Mouse (Mus musculus): ENCODE measurements around the gene Mcf2l. TPM values are rescaled to one million over a fixed set of nuclear protein-coding genes. Genes with fewer than 3 reads are reported as not detected.

Gene Mcf2l
- polyA plus RNA-seq, 1 experiment from 2014 or later = 142 TPM

GRCm38 (mm10) chr8:13010313-13010712, 136.7 kb downstream of the Mcf2l start:
- H3K4me2 ChIP-seq (ENCODE audit: low read length) = no peak overlapping the region
- H3K4me1 ChIP-seq (ENCODE audit: control insufficient read depth, insufficient read depth, low read depth, low read length) = no peaks in the 10 kb centered on the region
- no peaks in the 10 kb centered on the region for H3K27me3 ChIP-seq (replicated peaks; ENCODE audit: control insufficient read depth, insufficient read depth, low read length)
- no peak for ATAC-seq
- WGBS = 64% methylated on average over 4 of the region's 4 CpGs
- no peaks in the 10 kb centered on the region for H3K9me3 ChIP-seq (ENCODE audit: control insufficient read depth, low read length)
- no peak overlapping the region for H3K27ac ChIP-seq (ENCODE audit: low read depth, low read length)
- H3K4me3 ChIP-seq (ENCODE audit: low read length) = no peak overlapping the region
- peaks cover 77% of the 10 kb centered on the region for H3K36me3 ChIP-seq (ENCODE audit: control insufficient read depth, insufficient read depth, low read length)
- no peak overlapping the region for H3K9ac ChIP-seq (ENCODE audit: low read depth, low read length)

DNA sequence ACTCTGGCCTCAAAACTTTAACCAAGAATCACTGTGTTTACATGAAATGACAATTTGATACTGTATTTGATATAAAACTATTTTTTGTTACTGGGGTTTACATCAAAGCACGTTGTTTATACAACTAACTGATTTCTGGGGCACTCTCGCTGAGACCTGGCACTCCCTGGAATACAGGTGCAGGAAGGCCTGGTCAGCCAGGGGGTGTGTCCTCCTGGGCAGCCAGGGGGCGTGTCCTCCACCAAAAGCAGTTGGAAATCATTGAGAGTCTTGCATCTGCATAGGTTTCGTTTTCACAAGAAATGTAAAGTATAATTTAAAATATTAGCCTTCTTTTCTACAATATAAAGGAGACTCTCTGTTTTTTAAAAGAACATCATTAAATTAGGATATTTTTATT, 146.0 kb downstream of the Mcf2l start:
- no peaks in the 10 kb centered on the region for H3K4me1 ChIP-seq (ENCODE audit: control insufficient read depth, insufficient read depth, low read depth, low read length)
- H3K9me3 ChIP-seq (ENCODE audit: control insufficient read depth, low read length) = no peaks in the 10 kb centered on the region
- peaks cover 45% of the 10 kb centered on the region for H3K36me3 ChIP-seq (ENCODE audit: control insufficient read depth, insufficient read depth, low read length)
- H3K4me2 ChIP-seq (ENCODE audit: low read length) = no peak overlapping the region
- no peak overlapping the region for H3K4me3 ChIP-seq (ENCODE audit: low read length)
- H3K9ac ChIP-seq (ENCODE audit: low read depth, low read length) = no peak overlapping the region
- ATAC-seq = no peak
- no peaks in the 10 kb centered on the region for H3K27me3 ChIP-seq (replicated peaks; ENCODE audit: control insufficient read depth, insufficient read depth, low read length)
- no peak overlapping the region for H3K27ac ChIP-seq (ENCODE audit: low read depth, low read length)
- WGBS = 70% methylated on average over 4 of the region's 4 CpGs

DNA sequence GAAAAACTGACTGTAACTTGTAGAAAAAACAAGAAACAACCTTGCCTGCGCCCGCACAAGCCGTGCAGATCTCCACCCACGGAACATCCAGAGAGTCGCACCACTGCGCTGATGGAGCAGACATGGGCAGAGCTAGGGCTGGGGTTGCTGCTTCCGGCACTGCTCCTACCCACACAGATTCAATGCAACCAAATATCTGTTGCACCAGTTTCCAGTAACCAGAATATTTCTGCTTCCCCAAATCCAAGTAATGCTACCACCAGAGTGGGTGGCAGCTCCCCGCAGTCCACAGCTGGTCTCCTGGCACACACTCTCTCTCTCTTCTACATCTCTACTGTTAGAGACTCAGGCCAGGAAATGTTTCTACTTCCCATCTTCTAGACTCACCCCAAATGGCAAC, 148.2 kb downstream of the Mcf2l start:
- Histone ChIP-seq H3K27ac (ENCODE audit: low read depth, low read length) (no peak overlapping the region), H3K36me3 (ENCODE audit: control insufficient read depth, insufficient read depth, low read length) (peaks cover 31% of the 10 kb centered on the region), H3K4me2 (ENCODE audit: low read length) (no peak overlapping the region), H3K4me1 (ENCODE audit: control insufficient read depth, insufficient read depth, low read depth, low read length) (no peaks in the 10 kb centered on the region), H3K27me3 (replicated peaks; ENCODE audit: control insufficient read depth, insufficient read depth, low read length) (no peaks in the 10 kb centered on the region), H3K4me3 (ENCODE audit: low read length) (no peak overlapping the region), H3K9me3 (ENCODE audit: control insufficient read depth, low read length) (no peaks in the 10 kb centered on the region), H3K9ac (ENCODE audit: low read depth, low read length) (no peak overlapping the region)
- 92% methylated on average over 8 of the region's 8 CpGs for WGBS
- no peak for ATAC-seq

DNA sequence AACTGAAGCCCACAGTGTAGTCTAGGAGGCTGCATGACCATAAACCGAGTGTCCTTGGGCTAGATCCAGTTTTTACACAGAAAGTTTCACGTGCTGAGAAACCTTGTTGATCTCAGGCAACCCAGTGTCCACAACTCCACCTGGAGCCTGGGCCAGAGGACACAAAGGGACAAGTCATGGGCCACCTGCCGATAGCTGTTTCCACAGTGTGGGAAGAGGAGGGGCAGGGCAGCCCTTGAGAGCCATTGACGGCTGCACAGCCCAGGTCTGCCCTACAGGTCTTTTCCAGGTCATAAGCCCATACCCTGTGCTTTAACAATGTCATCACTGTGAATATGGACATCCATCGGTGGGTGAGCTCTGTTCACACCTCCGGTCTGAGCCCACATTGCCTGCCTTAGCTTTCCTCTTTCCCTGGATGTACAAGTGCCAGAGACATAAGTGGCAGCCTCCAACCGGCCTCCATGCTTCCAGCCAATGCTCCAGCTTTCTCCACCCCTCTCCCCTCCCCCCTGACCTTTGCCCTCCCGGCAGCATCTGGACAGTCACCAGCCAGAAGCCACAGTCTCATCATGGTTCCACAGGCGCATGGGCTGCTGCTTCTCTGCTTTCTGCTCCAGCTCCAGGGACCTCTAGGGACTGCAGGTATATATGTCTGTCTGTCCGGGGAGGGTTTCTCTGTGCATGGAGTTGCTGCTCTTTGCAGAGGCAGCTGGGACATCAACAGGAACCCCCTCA, 152.1 kb downstream of the Mcf2l start, which contains the start of gene F7:
Gene F7, plus strand, starts transcription at position 548 of the 738 bp plus-strand sequence.
- H3K27ac ChIP-seq (ENCODE audit: low read depth, low read length) = no peak within 1 kb of the TSS
- no peaks in the 10 kb centered on the region for H3K4me1 ChIP-seq (ENCODE audit: control insufficient read depth, insufficient read depth, low read depth, low read length)
- no peak within 1 kb of the TSS for H3K4me2 ChIP-seq (ENCODE audit: low read length)
- no peak within 1 kb of the TSS for H3K4me3 ChIP-seq (ENCODE audit: low read length)
- peaks cover 4% of the 10 kb centered on the region; the same call in 1 of the 2 replicates for H3K36me3 ChIP-seq (ENCODE audit: control insufficient read depth, insufficient read depth, low read length)
- no peaks in the 10 kb centered on the region for H3K27me3 ChIP-seq (replicated peaks; ENCODE audit: control insufficient read depth, insufficient read depth, low read length)
- H3K9ac ChIP-seq (ENCODE audit: low read depth, low read length) = no peak within 1 kb of the TSS
- WGBS = 70% methylated on average over 10 of the region's 10 CpGs
- ATAC-seq = peak; percentile 38; the same call in 1 of the 2 replicates
- no peaks in the 10 kb centered on the region for H3K9me3 ChIP-seq (ENCODE audit: control insufficient read depth, low read length)

DNA sequence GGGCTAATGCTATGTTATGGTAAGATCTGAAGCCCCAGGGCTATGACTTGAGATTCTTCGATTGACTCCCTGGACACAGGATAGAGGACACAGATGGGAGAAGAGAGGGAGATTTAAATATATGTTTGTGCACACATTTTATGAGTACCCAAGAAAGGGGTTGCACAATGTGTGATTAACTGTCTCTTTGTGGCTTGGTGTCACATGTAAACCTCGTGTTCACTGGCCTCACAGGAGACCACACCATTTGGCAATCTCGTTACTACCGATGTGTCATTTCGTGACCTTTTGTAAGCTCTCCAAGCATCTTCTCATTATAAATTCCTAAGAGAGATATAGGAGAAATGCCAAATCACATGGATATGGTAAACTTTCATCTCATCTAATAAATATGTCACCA, 154.0 kb downstream of the Mcf2l start:
- Histone ChIP-seq H3K4me2 (ENCODE audit: low read length) (no peak overlapping the region), H3K36me3 (ENCODE audit: control insufficient read depth, insufficient read depth, low read length) (no peaks in the 10 kb centered on the region), H3K9ac (ENCODE audit: low read depth, low read length) (no peak overlapping the region), H3K4me3 (ENCODE audit: low read length) (no peak overlapping the region), H3K27ac (ENCODE audit: low read depth, low read length) (no peak overlapping the region), H3K9me3 (ENCODE audit: control insufficient read depth, low read length) (no peaks in the 10 kb centered on the region), H3K27me3 (replicated peaks; ENCODE audit: control insufficient read depth, insufficient read depth, low read length) (no peaks in the 10 kb centered on the region), H3K4me1 (ENCODE audit: control insufficient read depth, insufficient read depth, low read depth, low read length) (no peaks in the 10 kb centered on the region)
- no peak for ATAC-seq
- WGBS = 87% methylated on average over 5 of the region's 5 CpGs

GRCm38 (mm10) chr8:13028482-13028881, 154.9 kb downstream of the Mcf2l start:
- Histone ChIP-seq H3K9me3 (ENCODE audit: control insufficient read depth, low read length) (no peaks in the 10 kb centered on the region), H3K36me3 (ENCODE audit: control insufficient read depth, insufficient read depth, low read length) (no peaks in the 10 kb centered on the region), H3K4me2 (ENCODE audit: low read length) (no peak overlapping the region), H3K4me3 (ENCODE audit: low read length) (no peak overlapping the region), H3K9ac (ENCODE audit: low read depth, low read length) (no peak overlapping the region), H3K27me3 (replicated peaks; ENCODE audit: control insufficient read depth, insufficient read depth, low read length) (no peaks in the 10 kb centered on the region), H3K4me1 (ENCODE audit: control insufficient read depth, insufficient read depth, low read depth, low read length) (no peaks in the 10 kb centered on the region), H3K27ac (ENCODE audit: low read depth, low read length) (no peak overlapping the region)
- 70% methylated on average over 5 of the region's 5 CpGs for WGBS
- ATAC-seq = no peak

DNA sequence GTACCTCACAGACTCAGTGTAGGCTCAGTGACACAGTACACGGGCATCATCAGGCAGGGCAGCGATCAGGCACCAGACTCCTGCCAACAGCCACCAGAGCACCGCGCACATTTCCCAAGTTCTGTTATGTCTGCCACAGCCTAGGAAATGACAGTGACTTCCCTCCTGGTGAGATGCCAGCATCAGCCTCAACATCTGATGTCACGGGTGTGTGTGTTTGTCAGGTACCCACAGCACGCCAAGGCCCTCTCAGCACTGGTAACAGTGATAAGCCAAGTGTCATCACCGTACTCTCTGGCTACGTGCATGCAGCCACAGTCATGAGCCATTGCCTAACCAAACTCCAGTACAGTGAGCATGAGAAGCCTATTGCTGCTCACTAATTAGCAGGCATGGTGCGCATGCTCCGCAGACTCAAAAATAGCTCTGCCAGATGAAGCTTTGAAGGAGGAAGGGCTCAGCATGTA, 162.8 kb downstream of the Mcf2l start:
- Histone ChIP-seq H3K4me1 (ENCODE audit: control insufficient read depth, insufficient read depth, low read depth, low read length) (no peaks in the 10 kb centered on the region), H3K36me3 (ENCODE audit: control insufficient read depth, insufficient read depth, low read length) (no peaks in the 10 kb centered on the region), H3K4me2 (ENCODE audit: low read length) (no peak overlapping the region), H3K9me3 (ENCODE audit: control insufficient read depth, low read length) (no peaks in the 10 kb centered on the region), H3K9ac (ENCODE audit: low read depth, low read length) (no peak overlapping the region), H3K4me3 (ENCODE audit: low read length) (no peak overlapping the region), H3K27ac (ENCODE audit: low read depth, low read length) (no peak overlapping the region), H3K27me3 (replicated peaks; ENCODE audit: control insufficient read depth, insufficient read depth, low read length) (no peaks in the 10 kb centered on the region)
- ATAC-seq = no peak
- 85% methylated on average over 10 of the region's 10 CpGs for WGBS

DNA sequence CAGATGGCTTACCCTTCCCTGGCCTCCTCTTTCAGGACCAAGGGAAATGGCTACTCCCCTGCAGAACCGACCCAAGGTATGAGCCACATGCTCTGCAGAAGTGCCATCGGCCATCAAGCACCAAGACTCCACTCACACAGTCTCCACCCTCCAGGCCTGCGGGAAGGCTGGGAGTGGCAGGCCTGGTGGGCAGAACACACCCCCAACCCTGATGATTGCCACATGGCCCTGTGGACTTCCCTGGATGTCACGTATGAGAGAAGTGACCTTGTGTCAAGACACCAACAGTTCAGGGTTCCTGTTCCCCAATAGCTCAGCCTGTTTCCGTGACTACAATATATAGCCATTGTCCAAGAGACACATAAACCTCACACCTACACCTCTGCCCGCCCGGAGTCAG, 163.4 kb downstream of the Mcf2l start, which contains the start of gene F10:
Gene F10, plus strand, starts transcription at position 294 of the 400 bp plus-strand sequence.
- WGBS = 76% methylated on average over 7 of the region's 7 CpGs
- Histone ChIP-seq H3K4me1 (ENCODE audit: control insufficient read depth, insufficient read depth, low read depth, low read length) (no peaks in the 10 kb centered on the region), H3K27me3 (replicated peaks; ENCODE audit: control insufficient read depth, insufficient read depth, low read length) (no peaks in the 10 kb centered on the region), H3K36me3 (ENCODE audit: control insufficient read depth, insufficient read depth, low read length) (no peaks in the 10 kb centered on the region), H3K4me3 (ENCODE audit: low read length) (no peak within 1 kb of the TSS), H3K27ac (ENCODE audit: low read depth, low read length) (no peak within 1 kb of the TSS), H3K9me3 (ENCODE audit: control insufficient read depth, low read length) (no peaks in the 10 kb centered on the region), H3K9ac (ENCODE audit: low read depth, low read length) (no peak within 1 kb of the TSS), H3K4me2 (ENCODE audit: low read length) (no peak within 1 kb of the TSS)
- ATAC-seq = no peak

- H3K4me3 ChIP-seq (ENCODE audit: low read length) = no peak overlapping the region
- WGBS = 30% methylated on average over 5 of the region's 5 CpGs
- ATAC-seq = no peak
- no peaks in the 10 kb centered on the region for H3K9me3 ChIP-seq (ENCODE audit: control insufficient read depth, low read length)
- no peak overlapping the region for H3K27ac ChIP-seq (ENCODE audit: low read depth, low read length)
- H3K9ac ChIP-seq (ENCODE audit: low read depth, low read length) = no peak overlapping the region
- H3K36me3 ChIP-seq (ENCODE audit: control insufficient read depth, insufficient read depth, low read length) = no peaks in the 10 kb centered on the region
- H3K4me1 ChIP-seq (ENCODE audit: control insufficient read depth, insufficient read depth, low read depth, low read length) = no peaks in the 10 kb centered on the region
- no peak overlapping the region for H3K4me2 ChIP-seq (ENCODE audit: low read length)
- no peaks in the 10 kb centered on the region for H3K27me3 ChIP-seq (replicated peaks; ENCODE audit: control insufficient read depth, insufficient read depth, low read length)
Observed at GRCm38 (mm10) chr8:13037569-13037968, 164.0 kb downstream of the Mcf2l start.

Measured in hindbrain, embryonic 16.5 days (tissue).